Mouse (Mus musculus): ENCODE data around the gene Serpinb6b. TPM values are rescaled to one million over a fixed set of nuclear protein-coding genes. Genes with fewer than 3 reads are reported as not detected.

The Serpinb6b gene
- total RNA-seq, 1 experiment = 2.5 TPM

DNA sequence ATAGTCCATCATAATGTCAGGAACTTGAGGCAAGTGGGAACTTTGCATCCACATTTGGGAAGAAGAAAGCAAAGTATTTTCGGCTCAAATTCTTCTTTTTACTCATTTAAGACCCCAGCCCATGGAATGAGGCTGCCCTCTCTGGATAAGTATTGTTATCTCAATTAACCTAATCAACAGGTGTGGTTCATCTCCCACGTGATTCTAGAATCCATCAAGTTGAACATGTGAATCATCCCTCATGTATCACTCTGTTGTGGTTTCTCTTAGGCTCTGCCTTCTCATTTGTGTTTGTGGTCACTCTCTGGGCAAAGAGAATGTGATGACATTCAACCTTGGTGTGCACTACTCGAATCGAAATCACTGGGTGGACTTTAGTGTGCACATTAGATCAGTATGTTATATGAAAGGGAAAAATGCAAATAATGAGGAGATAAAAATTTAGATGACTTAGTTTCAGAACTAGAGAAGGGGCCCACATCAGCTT, 17.6 kb downstream of the Serpinb6b start:
- H3K4me1 ChIP-seq (ENCODE audit: control insufficient read depth in 2 of 2, insufficient read depth in 2 of 2, low read length in 2 of 2, poor library complexity in 1 of 2) = no peaks in the 10 kb centered on the region
- no peak for TF ChIP-seq HCFC1 (IDR thresholded peaks at IDR 0.05; ENCODE audit: borderline replicate concordance, insufficient read depth, low read length)
- no peak for TF ChIP-seq ZC3H11A (IDR thresholded peaks at IDR 0.05; ENCODE audit: borderline replicate concordance, low read depth, low read length)
- TF ChIP-seq MAFK (IDR thresholded peaks at IDR 0.05; ENCODE audit: insufficient read depth, low read depth, low read length) = no peak
- no peak for TF ChIP-seq CHD2 (IDR thresholded peaks at IDR 0.05; ENCODE audit: low read depth, low read length)
- TF ChIP-seq ZNF384 (IDR thresholded peaks at IDR 0.05; ENCODE audit: low read depth, low read length) = no peak
- in situ Hi-C loops (cut with MboI; ENCODE audit: low sequenced_read_pairs in 2 of 2, unreplicated experiment in 2 of 2) = no loop called here
- H3K4me3 ChIP-seq (ENCODE audit: insufficient read depth in 1 of 2, low read depth in 1 of 2, low read length in 2 of 2, poor library complexity in 1 of 2, severe bottlenecking in 1 of 2) = no peak overlapping the region
- H3K9ac ChIP-seq (ENCODE audit: insufficient read depth, low read depth, low read length, poor library complexity, severe bottlenecking) = no peak overlapping the region
- H3K27ac ChIP-seq (ENCODE audit: insufficient read depth, low read depth, low read length, poor library complexity, severe bottlenecking) = no peak overlapping the region
- H3K9me3 ChIP-seq (ENCODE audit: control insufficient read depth, insufficient read depth, low read depth, low read length) = no peaks in the 10 kb centered on the region
- no peaks in the 10 kb centered on the region for H3K36me3 ChIP-seq (ENCODE audit: control insufficient read depth, insufficient read depth, low read length, poor library complexity, severe bottlenecking)
- DNase-seq (ENCODE audit: low read depth, low spot score) = no peak

GRCm38 (mm10) chr13:32986256-32986655, 21.2 kb downstream of the Serpinb6b start:
- Histone ChIP-seq H3K9ac (ENCODE audit: insufficient read depth, low read depth, low read length, poor library complexity, severe bottlenecking) (no peak overlapping the region), H3K4me1 (ENCODE audit: control insufficient read depth in 2 of 2, insufficient read depth in 2 of 2, low read length in 2 of 2, poor library complexity in 1 of 2) (no peaks in the 10 kb centered on the region), H3K27ac (ENCODE audit: insufficient read depth, low read depth, low read length, poor library complexity, severe bottlenecking) (no peak overlapping the region), H3K9me3 (ENCODE audit: control insufficient read depth, insufficient read depth, low read depth, low read length) (no peaks in the 10 kb centered on the region), H3K36me3 (ENCODE audit: control insufficient read depth, insufficient read depth, low read length, poor library complexity, severe bottlenecking) (no peaks in the 10 kb centered on the region), H3K4me3 (ENCODE audit: insufficient read depth in 1 of 2, low read depth in 1 of 2, low read length in 2 of 2, poor library complexity in 1 of 2, severe bottlenecking in 1 of 2) (no peak overlapping the region)
- in situ Hi-C loops (cut with MboI; ENCODE audit: low sequenced_read_pairs in 2 of 2, unreplicated experiment in 2 of 2) = no loop called here
- no peak for DNase-seq (ENCODE audit: low read depth, low spot score)
- TF ChIP-seq ZNF384 (IDR thresholded peaks at IDR 0.05; ENCODE audit: low read depth, low read length) = no peak
- no peak for TF ChIP-seq ZC3H11A (IDR thresholded peaks at IDR 0.05; ENCODE audit: borderline replicate concordance, low read depth, low read length)
- TF ChIP-seq HCFC1 (IDR thresholded peaks at IDR 0.05; ENCODE audit: borderline replicate concordance, insufficient read depth, low read length) = no peak
- no peak for TF ChIP-seq CHD2 (IDR thresholded peaks at IDR 0.05; ENCODE audit: low read depth, low read length)
- TF ChIP-seq MAFK (IDR thresholded peaks at IDR 0.05; ENCODE audit: insufficient read depth, low read depth, low read length) = no peak

GRCm38 (mm10) chr13:32993152-32993893, 28.3 kb downstream of the Serpinb6b start:
- H3K27ac ChIP-seq (ENCODE audit: insufficient read depth, low read depth, low read length, poor library complexity, severe bottlenecking) = no peak overlapping the region
- in situ Hi-C loops (cut with MboI; ENCODE audit: low sequenced_read_pairs in 2 of 2, unreplicated experiment in 2 of 2) = no loop called here
- no peaks in the 10 kb centered on the region for H3K9me3 ChIP-seq (ENCODE audit: control insufficient read depth, insufficient read depth, low read depth, low read length)
- H3K4me1 ChIP-seq (ENCODE audit: control insufficient read depth in 2 of 2, insufficient read depth in 2 of 2, low read length in 2 of 2, poor library complexity in 1 of 2) = no peaks in the 10 kb centered on the region
- no peak overlapping the region for H3K4me3 ChIP-seq (ENCODE audit: insufficient read depth in 1 of 2, low read depth in 1 of 2, low read length in 2 of 2, poor library complexity in 1 of 2, severe bottlenecking in 1 of 2)
- TF ChIP-seq MAFK (IDR thresholded peaks at IDR 0.05; ENCODE audit: insufficient read depth, low read depth, low read length) = no peak
- TF ChIP-seq ZNF384 (IDR thresholded peaks at IDR 0.05; ENCODE audit: low read depth, low read length) = no peak
- TF ChIP-seq ZC3H11A (IDR thresholded peaks at IDR 0.05; ENCODE audit: borderline replicate concordance, low read depth, low read length) = no peak
- no peak for TF ChIP-seq CHD2 (IDR thresholded peaks at IDR 0.05; ENCODE audit: low read depth, low read length)
- TF ChIP-seq HCFC1 (IDR thresholded peaks at IDR 0.05; ENCODE audit: borderline replicate concordance, insufficient read depth, low read length) = no peak
- H3K36me3 ChIP-seq (ENCODE audit: control insufficient read depth, insufficient read depth, low read length, poor library complexity, severe bottlenecking) = no peaks in the 10 kb centered on the region
- no peak overlapping the region for H3K9ac ChIP-seq (ENCODE audit: insufficient read depth, low read depth, low read length, poor library complexity, severe bottlenecking)
- no peak for DNase-seq (ENCODE audit: low read depth, low spot score)

DNA sequence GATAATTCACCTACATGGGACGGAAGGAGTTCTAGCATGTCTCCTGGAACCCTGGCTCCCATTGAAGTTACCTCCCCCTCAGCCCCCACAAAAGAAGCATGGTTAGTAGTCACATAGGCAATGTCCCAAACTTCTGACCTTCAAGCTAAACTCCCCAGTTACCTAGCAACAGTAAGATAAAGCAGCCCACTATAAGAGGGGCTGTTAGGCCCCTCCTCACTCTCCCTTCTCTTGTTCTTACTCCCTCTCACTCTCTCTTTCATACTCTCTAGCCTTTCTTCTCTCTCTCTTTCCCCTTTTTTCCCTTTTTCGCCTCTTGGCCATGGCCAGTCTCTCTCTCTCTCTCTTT, 28.9 kb downstream of the Serpinb6b start:
- H3K27ac ChIP-seq (ENCODE audit: insufficient read depth, low read depth, low read length, poor library complexity, severe bottlenecking) = no peak overlapping the region
- no peaks in the 10 kb centered on the region for H3K9me3 ChIP-seq (ENCODE audit: control insufficient read depth, insufficient read depth, low read depth, low read length)
- H3K9ac ChIP-seq (ENCODE audit: insufficient read depth, low read depth, low read length, poor library complexity, severe bottlenecking) = no peak overlapping the region
- TF ChIP-seq MAFK (IDR thresholded peaks at IDR 0.05; ENCODE audit: insufficient read depth, low read depth, low read length) (no peak), CHD2 (IDR thresholded peaks at IDR 0.05; ENCODE audit: low read depth, low read length) (no peak), ZC3H11A (IDR thresholded peaks at IDR 0.05; ENCODE audit: borderline replicate concordance, low read depth, low read length) (no peak), HCFC1 (IDR thresholded peaks at IDR 0.05; ENCODE audit: borderline replicate concordance, insufficient read depth, low read length) (no peak), ZNF384 (IDR thresholded peaks at IDR 0.05; ENCODE audit: low read depth, low read length) (no peak)
- H3K36me3 ChIP-seq (ENCODE audit: control insufficient read depth, insufficient read depth, low read length, poor library complexity, severe bottlenecking) = no peaks in the 10 kb centered on the region
- no peaks in the 10 kb centered on the region for H3K4me1 ChIP-seq (ENCODE audit: control insufficient read depth in 2 of 2, insufficient read depth in 2 of 2, low read length in 2 of 2, poor library complexity in 1 of 2)
- no peak for DNase-seq (ENCODE audit: low read depth, low spot score)
- in situ Hi-C loops (cut with MboI; ENCODE audit: low sequenced_read_pairs in 2 of 2, unreplicated experiment in 2 of 2) = no loop called here
- H3K4me3 ChIP-seq (ENCODE audit: insufficient read depth in 1 of 2, low read depth in 1 of 2, low read length in 2 of 2, poor library complexity in 1 of 2, severe bottlenecking in 1 of 2) = no peak overlapping the region

All from ES-E14 (cell line).